Mouse (Mus musculus) kidney, adult 8-10 months (tissue): ENCODE measurements around the gene Cmah.
A peak's percentile ranks its signal among the peaks of the same experiment; 100 is the strongest.

Experiments used
- DNase-seq, 2 experiments: peaks; one replicate each; pipeline ENCODE4 v3.0.0; 2022

Gene Cmah

GRCm38 (mm10) chr13:24485964-24486363 is 158.8 kb downstream of the Cmah start:
- no peak for DNase-seq

GRCm38 (mm10) chr13:24486403-24486802 is 159.2 kb downstream of the Cmah start:
- DNase-seq: no peak

GRCm38 (mm10) chr13:24487061-24487460 is 159.9 kb downstream of the Cmah start:
- DNase-seq: no peak

GRCm38 (mm10) chr13:24487546-24487945 is 160.3 kb downstream of the Cmah start:
- no peak for DNase-seq

- no peak for DNase-seq
Measured at GRCm38 (mm10) chr13:24488526-24489070, 161.4 kb downstream of the Cmah start.

- no peak for DNase-seq
Measured at GRCm38 (mm10) chr13:24489515-24489914, 162.3 kb downstream of the Cmah start.

GRCm38 (mm10) chr13:24490041-24490440 is 162.8 kb downstream of the Cmah start:
- DNase-seq: no peak

GRCm38 (mm10) chr13:24491101-24491500 is 163.9 kb downstream of the Cmah start:
- DNase-seq: no peak

- DNase-seq: no peak
Measured at GRCm38 (mm10) chr13:24493784-24494183, 166.6 kb downstream of the Cmah start.

GRCm38 (mm10) chr13:24496353-24496752 is 169.1 kb downstream of the Cmah start:
- no peak for DNase-seq

GRCm38 (mm10) chr13:24497001-24497400 is 169.8 kb downstream of the Cmah start:
- no peak for DNase-seq

GRCm38 (mm10) chr13:24498342-24498741 is 171.1 kb downstream of the Cmah start:
- no peak for DNase-seq

- DNase-seq: peak in 1 of 2 experiments; percentile 7
Measured at GRCm38 (mm10) chr13:24499505-24499904, 172.3 kb downstream of the Cmah start.

GRCm38 (mm10) chr13:24501179-24501905 is 174.1 kb downstream of the Cmah start:
- peak; percentile 2 to 6 for DNase-seq

- no peak for DNase-seq
Measured at GRCm38 (mm10) chr13:24501919-24502318, 174.7 kb downstream of the Cmah start.

- no peak for DNase-seq
Measured at GRCm38 (mm10) chr13:24505812-24506211, 178.6 kb downstream of the Cmah start.

- DNase-seq: no peak
Measured at GRCm38 (mm10) chr13:24507156-24507555, 180.0 kb downstream of the Cmah start.

- DNase-seq: no peak
Measured at GRCm38 (mm10) chr13:24508917-24509316, 181.7 kb downstream of the Cmah start.

GRCm38 (mm10) chr13:24511367-24511766 is 184.2 kb downstream of the Cmah start:
- DNase-seq: no peak

- DNase-seq: no peak
Measured at GRCm38 (mm10) chr13:24511932-24512520, 184.8 kb downstream of the Cmah start.

GRCm38 (mm10) chr13:24513717-24514116 is 186.5 kb downstream of the Cmah start:
- DNase-seq: no peak

- no peak for DNase-seq
Measured at GRCm38 (mm10) chr13:24515101-24515675, 188.0 kb downstream of the Cmah start.

- no peak for DNase-seq
Measured at GRCm38 (mm10) chr13:24517757-24518156, 190.6 kb downstream of the Cmah start.

GRCm38 (mm10) chr13:24518887-24519286 is 191.7 kb downstream of the Cmah start:
- DNase-seq: peak; percentile 33 to 58
